Mouse (Mus musculus) embryonic stem cell, embryonic (primary cell): Measurements from ENCODE around the gene Gm8677.
"Not testable (repeated sequence)": the region's sequence is repeated elsewhere in the genome, so short reads cannot be mapped to it uniquely, and the experiment has no call there.

Experiments
- CTCF ChIA-PET, 4 experiments: fragments of 300-600 bp in 2 of 4; fragments of 350-600 bp in 2 of 4; sonication (Branson Sonifier 250); formaldehyde crosslinking; loops; one replicate each; lab custom pipeline; 2022; ENCODE audit warnings: inconsistent platforms in 2 of 4; lab: Charles Lee
- POLR2A ChIA-PET, 4 experiments: fragments of 300-600 bp in 2 of 4; fragments of 350-600 bp in 2 of 4; sonication (Branson Sonifier 250); formaldehyde crosslinking; loops; one replicate each; lab custom pipeline; 2022; ENCODE audit warnings: antibody characterized with exemption in 4 of 4, inconsistent platforms in 1 of 4; lab: Charles Lee

Gene Gm8677

DNA sequence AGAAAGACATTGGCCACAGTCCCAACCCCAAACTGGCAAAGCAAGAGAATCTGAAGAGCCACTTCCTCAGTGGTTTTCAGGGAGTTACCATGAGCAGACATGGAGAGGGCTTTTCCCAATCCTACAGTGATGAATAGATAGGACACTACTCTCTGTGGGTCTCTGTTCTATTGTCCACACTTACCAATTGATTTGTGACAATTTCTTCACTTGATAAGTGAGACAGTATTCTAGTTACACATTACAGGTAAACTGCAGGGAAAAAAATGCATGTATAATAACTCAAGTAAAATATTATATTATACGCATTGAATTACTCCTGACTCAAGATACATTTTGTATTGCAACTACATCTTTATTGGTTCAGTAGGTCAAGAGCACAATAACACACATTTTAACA lies at the start of gene Gm8677:
Gene Gm8677 (minus strand): TSS at position 101 of the 400 bp plus-strand sequence.
- CTCF ChIA-PET, POLR2A ChIA-PET: not testable (repeated sequence)

- CTCF ChIA-PET, POLR2A ChIA-PET: not testable (repeated sequence)
These were observed 30.6 kb upstream of the Gm8677 start, which contains the start of gene Gm4201 for GRCm38 (mm10) chr7:22565243-22565642. Gm4201 (minus strand) TSS chr7:22565343.

GRCm38 (mm10) chr7:22522667-22523066 lies 12.0 kb downstream of the Gm8677 start, which contains the start of gene Vmn1r152:
Vmn1r152 (plus strand) TSS chr7:22522967.
- CTCF ChIA-PET, POLR2A ChIA-PET: not testable (repeated sequence)

DNA sequence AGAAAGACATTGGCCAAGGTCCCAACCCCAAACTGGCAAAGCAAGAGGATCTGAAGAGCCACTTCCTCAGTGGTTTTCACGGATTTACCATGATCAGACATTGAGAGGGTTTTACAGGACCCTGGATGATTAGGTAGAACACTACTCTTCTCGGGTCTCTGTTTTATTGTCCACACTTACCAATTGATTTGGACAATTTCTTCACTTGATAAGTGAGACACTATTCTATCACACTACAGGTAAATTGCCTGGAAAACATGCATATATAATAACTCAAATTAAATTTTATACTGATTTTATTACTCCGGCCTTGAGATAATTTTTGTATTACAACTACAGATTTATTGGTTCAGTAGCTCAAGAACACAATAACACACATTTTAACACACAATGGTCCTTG lies 35.1 kb downstream of the Gm8677 start, which contains the start of gene Vmn1r151:
Gene Vmn1r151 (minus strand): TSS at position 101 of the 400 bp plus-strand sequence.
- POLR2A ChIA-PET, CTCF ChIA-PET: not testable (repeated sequence)
